Mouse (Mus musculus) Patski (cell line): ENCODE measurements at regions not wholly inside any gene's neighbourhood (a gene's known extent, or its start where the extent isn't known, plus 50 kb on each side); places are given as distances from the start of the nearest gene placed in this dataset.

Experiments
- ATAC-seq: fragments of 100-300 bp; one replicate; pipeline ENCODE4 v1.8.0; 2021
- CTCF ChIA-PET: fragments of 350-600 bp; sonication (Branson Sonifier 250); formaldehyde crosslinking; loops from one replicate; lab custom pipeline; 2022; ENCODE audit warnings: inconsistent platforms; lab: Charles Lee
- POLR2A ChIA-PET: fragments of 350-600 bp; sonication (Branson Sonifier 250); formaldehyde crosslinking; loops from one replicate; lab custom pipeline; 2022; ENCODE audit warnings: antibody characterized with exemption, inconsistent platforms; lab: Charles Lee
- DNase-seq: peaks from one replicate; pipeline ENCODE4 v3.0.0-alpha.2; 2011; ENCODE audit warnings: low read depth, low spot score
- H3K27me3 ChIP-seq: fragments of 371-371 bp; one replicate; pipeline ENCODE4 v1.5.1; 2021
- CTCF ChIP-seq: fragments of 100-300 bp; IDR thresholded peaks from one replicate; pipeline ENCODE4 v1.5.1; 2021
- in situ Hi-C: fragments of 300-500 bp; cut with MboI; formaldehyde crosslinking; loops from 3 replicates; pipeline ENCODE4 v1.11.1; 2018; ENCODE audit warnings: low pct_unique_long_range_greater_than_20kb, mixed read lengths

DNA sequence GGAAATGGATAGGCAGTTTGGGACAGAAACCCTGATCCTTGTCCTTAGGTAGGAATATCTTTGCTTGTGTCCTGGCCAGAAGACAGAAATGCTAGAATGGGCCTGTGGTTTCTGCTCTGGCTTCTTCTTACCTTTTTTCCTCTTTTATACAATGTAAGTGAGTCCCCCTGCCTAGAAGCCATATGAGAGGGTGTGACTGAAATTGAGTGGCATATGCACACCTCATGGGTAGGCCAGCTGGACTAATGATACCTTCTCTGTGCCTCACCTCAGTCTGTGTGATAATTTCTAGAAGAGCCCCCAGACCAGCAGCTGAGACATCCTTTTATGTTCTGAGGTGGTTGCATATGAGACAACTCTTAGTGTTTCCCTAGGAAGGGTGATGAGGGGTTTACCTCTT is 385.7 kb downstream of the Cd109 start:
- in situ Hi-C loops, result no loop called here
- ATAC-seq (no peak), DNase-seq (no peak)

DNA sequence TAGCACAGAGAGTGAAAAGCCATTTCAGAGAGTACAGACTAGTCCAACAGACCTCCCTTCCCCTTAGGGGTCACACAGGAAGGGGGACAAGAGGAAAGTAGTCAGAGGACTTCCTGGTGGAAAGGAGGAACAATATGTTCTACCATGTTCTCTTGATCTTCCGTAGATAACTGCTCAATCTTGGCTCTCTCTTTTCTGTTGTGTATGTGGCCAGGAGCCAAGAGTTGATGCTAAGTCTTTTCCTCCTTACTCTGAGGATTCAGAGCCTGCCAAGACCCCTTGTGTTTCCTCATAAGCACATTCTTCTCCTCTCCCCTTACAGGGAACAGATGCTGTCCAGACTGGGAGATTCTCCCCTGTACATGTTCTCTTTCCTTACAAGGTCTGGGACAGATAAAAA is 386.6 kb downstream of the Cd109 start:
- H3K27me3 ChIP-seq, result peaks cover 3% of the 10 kb centered on the region
- no peak for ATAC-seq
- in situ Hi-C loops, result no loop called here
- ChIA-PET CTCF (no interaction called here), POLR2A (no interaction called here)
- no peak for TF ChIP-seq CTCF
- DNase-seq, result no peak

More for the DNA sequence above, 385.7 kb downstream of the Cd109 start:
- no peak for TF ChIP-seq CTCF
- ChIA-PET CTCF (interaction anchor here (0.5 kb wide), 1 partner anchor 154 kb away, joined by 3 read pairs; no protein-coding TSS in a partner anchor), POLR2A (no interaction called here)
- H3K27me3 ChIP-seq, result peaks cover 3% of the 10 kb centered on the region

DNA sequence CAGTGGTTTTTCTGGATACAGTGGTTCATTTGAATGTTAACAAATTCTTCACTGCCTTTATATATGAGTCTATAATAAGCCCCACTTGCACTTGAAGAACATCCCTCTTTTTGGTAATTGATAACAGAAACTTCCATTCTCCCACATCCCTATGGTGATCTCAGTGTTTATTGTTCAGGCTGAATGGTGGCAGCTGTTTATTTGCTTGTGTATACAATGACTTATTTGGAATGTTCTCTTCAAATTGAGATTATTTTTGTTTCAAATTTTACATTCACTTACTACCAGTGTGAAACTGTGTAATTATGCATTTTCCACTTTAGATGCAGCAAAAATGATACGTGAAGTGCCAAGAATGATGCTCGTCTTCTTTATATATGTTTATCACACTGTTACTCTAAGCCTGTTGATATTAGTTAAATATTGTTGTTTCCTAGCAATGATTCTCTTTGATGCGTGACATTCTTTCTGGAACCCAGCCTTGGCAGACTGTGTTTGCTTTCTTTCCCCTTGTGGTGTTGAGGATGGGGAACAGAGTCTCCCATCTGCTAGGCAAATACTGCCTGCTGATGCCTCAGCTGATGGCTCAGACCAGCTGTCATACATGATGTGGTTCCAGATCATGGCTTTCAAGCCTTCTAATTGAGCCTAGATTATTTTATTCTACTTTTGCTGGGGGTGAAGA is 389.1 kb downstream of the Cd109 start:
- no peak for TF ChIP-seq CTCF
- in situ Hi-C loops, result no loop called here
- H3K27me3 ChIP-seq, result no peaks in the 10 kb centered on the region
- DNase-seq, result no peak
- POLR2A ChIA-PET, result no interaction called here
- CTCF ChIA-PET, result no interaction called here
- no peak for ATAC-seq

DNA sequence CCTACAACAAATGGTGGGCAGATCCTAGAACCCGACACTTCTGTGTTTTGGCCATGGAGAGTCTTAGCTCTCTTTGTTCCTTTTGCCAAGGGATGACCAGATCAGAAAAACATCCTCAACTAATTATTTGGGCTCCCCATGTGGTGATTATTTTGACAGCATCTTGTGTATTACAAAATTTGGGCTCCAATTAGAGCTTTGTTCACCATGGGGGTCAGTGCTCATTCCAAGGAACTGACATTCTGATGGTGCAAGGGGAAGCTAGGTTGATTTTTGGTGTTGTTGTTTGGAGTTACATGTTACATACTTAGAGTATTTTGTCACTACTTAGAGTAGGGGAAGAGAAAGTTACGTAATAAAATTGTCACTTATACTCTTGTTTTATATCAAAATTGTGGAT is 406.9 kb downstream of the Cd109 start:
- no peak for ATAC-seq
- no peak for DNase-seq
- ChIA-PET CTCF (no interaction called here), POLR2A (no interaction called here)
- TF ChIP-seq CTCF, result no peak
- in situ Hi-C loops, result no loop called here
- peaks cover 4% of the 10 kb centered on the region for H3K27me3 ChIP-seq

DNA sequence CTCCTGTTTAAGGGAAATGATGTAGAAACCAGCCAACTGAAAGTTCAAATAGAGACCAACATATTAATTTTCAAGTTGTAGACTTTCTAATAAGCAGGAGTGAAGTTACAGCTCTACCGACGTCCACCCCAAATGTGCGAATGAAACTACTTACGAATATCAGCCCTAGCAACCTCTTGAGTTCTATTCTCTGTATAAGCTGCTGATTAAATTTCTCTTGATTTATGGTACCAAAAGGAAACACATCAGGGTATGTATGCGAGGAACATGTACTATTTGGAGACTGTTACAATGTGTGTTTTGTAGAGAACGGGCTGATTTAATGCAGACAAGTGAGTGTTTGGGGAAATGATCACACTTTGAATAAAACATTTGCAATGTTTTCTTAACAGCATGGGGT is 412.9 kb downstream of the Cd109 start:
- no peak for TF ChIP-seq CTCF
- ATAC-seq, result no peak
- peaks cover 16% of the 10 kb centered on the region for H3K27me3 ChIP-seq
- no peak for DNase-seq
- in situ Hi-C loops, result no loop called here
- ChIA-PET CTCF (no interaction called here), POLR2A (interaction anchor here (0.7 kb wide), 1 partner anchor 421 kb away, joined by 3 read pairs; no protein-coding TSS in a partner anchor)

DNA sequence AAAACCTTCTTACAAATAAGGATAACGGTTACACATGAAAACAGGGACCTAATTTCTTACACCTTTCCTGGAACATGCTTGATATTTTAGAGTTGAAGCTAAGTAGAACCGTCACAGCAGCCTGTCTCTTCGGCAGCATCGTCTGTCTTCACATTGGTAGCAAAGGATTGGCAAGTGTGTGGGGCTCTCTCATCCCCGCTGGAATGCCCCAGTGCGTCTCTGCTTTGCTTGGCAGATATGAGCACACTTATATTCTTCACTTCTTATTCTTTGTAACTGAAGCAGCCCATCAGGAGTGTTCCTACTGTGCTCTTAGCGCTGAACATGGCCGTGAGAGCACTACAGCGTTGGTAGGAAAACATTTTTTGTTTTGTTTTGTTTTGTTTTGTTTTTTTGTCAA is 414.1 kb downstream of the Cd109 start:
- no peak for DNase-seq
- no peak for ATAC-seq
- H3K27me3 ChIP-seq, result peaks cover 16% of the 10 kb centered on the region
- CTCF ChIA-PET, result no interaction called here
- TF ChIP-seq CTCF, result no peak
- POLR2A ChIA-PET, result no interaction called here
- in situ Hi-C loops, result no loop called here

DNA sequence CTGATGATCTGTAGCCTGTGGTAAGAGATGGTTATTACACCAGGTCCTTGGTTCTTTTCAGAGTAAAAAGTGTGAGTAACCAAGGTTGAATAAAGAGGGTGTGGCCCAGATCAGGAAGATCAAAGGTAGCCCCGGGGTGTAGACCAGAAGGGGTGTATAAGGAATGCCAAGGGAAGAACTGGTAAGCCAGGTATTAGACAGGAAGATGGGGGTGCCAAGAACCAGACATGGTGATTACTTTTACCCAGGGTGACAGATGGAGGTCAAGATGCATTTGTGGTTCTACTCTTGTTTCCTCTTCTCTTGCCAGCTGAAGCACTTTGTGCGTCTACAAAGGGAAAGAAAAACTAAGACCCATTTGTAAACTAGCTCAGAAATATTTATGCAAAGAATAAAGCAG is 420.3 kb downstream of the Cd109 start:
- in situ Hi-C loops, result loop anchor here (5.0 kb wide), 1 partner anchor 243 kb away; no protein-coding TSS in a partner anchor
- ATAC-seq, result no peak
- no peak for TF ChIP-seq CTCF
- H3K27me3 ChIP-seq, result peaks cover 8% of the 10 kb centered on the region
- ChIA-PET POLR2A (no interaction called here), CTCF (no interaction called here)
- no peak for DNase-seq

DNA sequence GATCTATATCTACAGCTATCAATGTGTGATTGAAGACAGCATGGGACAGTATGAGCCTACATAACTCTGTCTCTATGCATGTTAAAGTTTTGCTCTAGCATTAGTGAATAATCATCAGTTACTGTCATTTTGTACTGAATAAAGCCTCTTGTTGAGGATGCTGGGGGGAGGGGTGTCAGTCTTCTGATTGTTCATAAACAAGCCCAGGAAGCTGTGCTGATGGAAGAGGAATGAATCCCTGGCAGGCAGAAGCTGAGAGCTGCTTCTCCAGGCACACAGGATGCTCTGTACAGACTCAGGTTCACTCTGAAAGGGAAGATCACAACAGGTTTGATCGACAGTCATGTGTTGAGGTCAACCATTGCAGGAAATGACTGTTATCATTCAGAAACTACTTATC is 421.7 kb downstream of the Cd109 start:
- CTCF ChIA-PET, result interaction anchor here (0.5 kb wide), 1 partner anchor 292 kb away, joined by 3 read pairs; no protein-coding TSS in a partner anchor
- DNase-seq (no peak), ATAC-seq (no peak)
- H3K27me3 ChIP-seq, result no peaks in the 10 kb centered on the region
- in situ Hi-C loops, result loop anchor here (5.0 kb wide), 1 partner anchor 245 kb away; no protein-coding TSS in a partner anchor
- no peak for TF ChIP-seq CTCF
- POLR2A ChIA-PET, result interaction anchor here (0.7 kb wide), 1 partner anchor 53 kb away, joined by 3 read pairs; no protein-coding TSS in a partner anchor

DNA sequence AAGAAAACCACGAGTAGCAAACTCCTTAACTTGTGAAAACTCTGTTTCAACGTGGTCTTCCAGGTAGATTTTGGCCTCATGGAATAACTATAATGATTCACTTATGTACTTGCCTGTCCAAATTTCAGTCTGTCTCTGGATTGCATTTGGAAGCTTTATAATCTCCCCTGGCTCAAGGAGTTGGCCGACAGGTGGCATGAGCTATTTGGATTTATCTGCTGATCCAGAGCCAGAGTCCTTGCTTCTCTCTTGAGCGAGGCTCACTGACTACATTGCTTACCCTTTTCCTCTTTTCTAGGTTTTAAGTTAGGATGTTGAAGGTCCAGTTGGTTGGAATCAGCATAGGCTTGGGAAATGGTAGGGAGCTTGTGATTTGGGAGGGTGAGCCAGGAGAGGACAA is 423.6 kb downstream of the Cd109 start:
- DNase-seq (no peak), ATAC-seq (no peak)
- no peaks in the 10 kb centered on the region for H3K27me3 ChIP-seq
- ChIA-PET CTCF (interaction anchor here (0.9 to 1.4 kb wide), 2 partner anchors 12 to 40 kb away, joined by 3 read pairs; no protein-coding TSS in a partner anchor), POLR2A (no interaction called here)
- no peak for TF ChIP-seq CTCF
- in situ Hi-C loops, result loop anchor here (5.0 kb wide), 1 partner anchor 247 kb away; no protein-coding TSS in a partner anchor

DNA sequence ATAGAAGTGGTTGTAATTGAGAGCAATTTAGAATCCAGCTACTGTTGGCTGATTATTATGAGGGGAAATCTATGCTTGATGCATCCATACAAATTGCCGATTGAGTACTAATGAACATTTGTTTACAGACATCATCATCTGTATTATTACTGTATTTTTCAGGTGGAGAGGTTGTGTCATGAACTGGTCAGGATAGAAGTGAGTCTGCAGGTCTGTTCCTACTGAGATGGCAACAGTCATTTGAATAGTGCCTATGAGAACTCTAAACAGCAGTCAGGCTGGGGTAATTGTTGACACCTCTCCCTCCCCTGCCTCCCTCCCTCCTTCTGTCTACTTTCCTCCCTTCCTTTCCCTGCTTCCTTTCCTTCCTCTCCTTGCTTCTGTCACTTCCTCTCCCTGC is 429.0 kb downstream of the Cd109 start:
- no peaks in the 10 kb centered on the region for H3K27me3 ChIP-seq
- ChIA-PET CTCF (interaction anchor here (0.7 to 2.1 kb wide), 5 partner anchors 14 to 677 kb away, joined by 3 to 9 read pairs (median 5); no protein-coding TSS in a partner anchor), POLR2A (no interaction called here)
- TF ChIP-seq CTCF, result no peak
- ATAC-seq (no peak), DNase-seq (no peak)
- in situ Hi-C loops, result loop anchor here (10.0 kb wide), 1 partner anchor 680 kb away; no protein-coding TSS in a partner anchor

DNA sequence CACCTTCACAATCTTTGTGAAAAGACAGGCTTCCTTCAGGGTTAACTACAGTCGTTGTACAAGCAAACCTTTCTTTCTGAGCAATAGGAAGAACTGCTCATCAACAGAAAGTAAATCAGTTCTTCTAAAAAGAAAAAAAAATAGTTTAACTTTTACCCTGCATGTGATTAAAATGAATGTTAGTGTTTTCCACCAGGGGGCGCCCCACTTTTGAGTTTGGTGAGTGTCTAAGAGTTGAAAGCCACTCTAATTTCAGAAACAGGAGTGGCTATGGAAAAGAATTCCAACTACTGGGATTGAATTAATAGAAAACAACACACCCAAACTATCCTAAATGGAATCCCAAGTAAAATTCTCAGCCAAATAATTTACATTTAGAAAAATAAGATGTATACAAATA is 430.0 kb downstream of the Cd109 start:
- DNase-seq (no peak), ATAC-seq (no peak)
- no peaks in the 10 kb centered on the region for H3K27me3 ChIP-seq
- ChIA-PET POLR2A (interaction anchor here (0.6 kb wide), 1 partner anchor 1055 kb away, joined by 3 read pairs; no protein-coding TSS in a partner anchor), CTCF (interaction anchor here (1.0 to 2.1 kb wide), 4 partner anchors 13 to 676 kb away, joined by 3 to 9 read pairs (median 7); no protein-coding TSS in a partner anchor)
- in situ Hi-C loops, result loop anchor here (10.0 kb wide), 1 partner anchor 679 kb away; no protein-coding TSS in a partner anchor
- TF ChIP-seq CTCF, result peak; percentile 44
